Mouse (Mus musculus) spleen, adult 2 months (tissue): ENCODE data around the gene Lst1.
"Not testable (repeated sequence)": the region's sequence is repeated elsewhere in the genome, so short reads cannot be mapped to it uniquely, and the experiment has no call there.

Experiments
- CTCF ChIP-seq: fragments of 200-500 bp; IDR thresholded peaks from 2 replicates; pipeline ENCODE4 v1.5.1; 2011; ENCODE audit warnings: mild to moderate bottlenecking, inconsistent platforms; ENCODE audit not compliant: insufficient read depth, insufficient read length, insufficient replicate concordance; ENCODE audit errors: extremely low read depth
- POLR2A ChIP-seq: fragments of 200-500 bp; IDR thresholded peaks from 2 replicates; pipeline ENCODE4 v1.6.1; 2011; ENCODE audit warnings: low read depth, low read length, inconsistent platforms

- TF ChIP-seq CTCF, POLR2A: not testable (repeated sequence)
These were observed 45.9 kb upstream of the Lst1 start for GRCm38 (mm10) chr17:35234090-35234489.
